Comparison of ENCODE assay signal across 8 mouse cellular contexts in the genomic region with DNA sequence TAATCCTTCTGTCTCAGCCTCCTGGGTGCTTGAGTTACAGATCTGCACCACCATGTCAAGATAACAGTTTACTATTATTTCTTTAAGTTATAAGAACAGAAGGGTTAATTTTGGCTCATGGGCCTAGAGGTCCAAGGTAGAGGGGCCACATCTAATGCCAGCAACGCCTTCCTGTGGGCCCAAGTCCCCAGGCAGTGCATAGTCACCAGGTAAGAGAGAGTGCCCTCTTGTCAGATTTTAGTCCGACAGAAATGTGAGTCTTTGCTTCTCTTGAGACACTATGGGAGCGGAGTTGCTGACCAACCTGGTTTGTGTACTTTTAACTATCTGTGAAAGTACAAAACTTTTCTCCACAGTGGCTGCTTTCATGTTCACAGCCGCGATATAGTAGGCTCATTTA. TPM values are rescaled to one million over a fixed set of nuclear protein-coding genes. Genes with fewer than 3 reads are reported as not detected.
DNase-seq lines count a peak whose midpoint lies in the region; ATAC-seq lines count a peak whose summit lies in the region.

No protein-coding gene starts in this region.

- ATAC-seq in lung, embryonic 15.5 days (ENCODE audit: borderline replicate concordance, extremely low read depth, low FRiP score, low TSS enrichment), result no peak; the same call in 1 of the 2 replicates
- ATAC-seq in neural tube, embryonic 14.5 days (ENCODE audit: low read depth), result no peak

- H3K36me3 ChIP-seq in lung, embryonic 15.5 days, result 0 out of 2 replicates have a peak, but pooled peaks cover under 1% of the 10 kb centered on the region
- no peaks in the 10 kb centered on the region for H3K36me3 ChIP-seq in limb, embryonic 10.5 days
- no peaks in the 10 kb centered on the region for H3K36me3 ChIP-seq in neural tube, embryonic 14.5 days (ENCODE audit: control insufficient read depth, insufficient read depth, low read length)

- peak overlapping the region; percentile 18; the same call in 1 of the 2 replicates for H3K4me3 ChIP-seq in lung, embryonic 15.5 days
- H3K4me3 ChIP-seq in limb, embryonic 10.5 days, result peak overlapping the region; percentile 80
- no peak overlapping the region for H3K4me3 ChIP-seq in neural tube, embryonic 14.5 days (ENCODE audit: low read depth, low read length)

- H3K9ac ChIP-seq in lung, embryonic 15.5 days, result no peak overlapping the region
- H3K9ac ChIP-seq in neural tube, embryonic 14.5 days (replicated peaks; ENCODE audit: low read depth, low read length), result no peak overlapping the region

- H3K4me2 ChIP-seq in lung, embryonic 15.5 days, result peak overlapping the region; percentile 92
- H3K4me2 ChIP-seq in neural tube, embryonic 14.5 days (ENCODE audit: low read depth, low read length), result peak overlapping the region; percentile 98

- H3K9me3 ChIP-seq in lung, embryonic 15.5 days, result no peaks in the 10 kb centered on the region
- no peaks in the 10 kb centered on the region for H3K9me3 ChIP-seq in limb, embryonic 10.5 days (replicated peaks)
- H3K9me3 ChIP-seq in neural tube, embryonic 14.5 days (ENCODE audit: control insufficient read depth, low read length), result no peaks in the 10 kb centered on the region

- WGBS in lung, embryonic 15.5 days, result 23% methylated on average over 5 of the region's 5 CpGs
- WGBS in limb, embryonic 10.5 days, result 38% methylated on average over 5 of the region's 5 CpGs
- 43% methylated on average over 5 of the region's 5 CpGs for WGBS in neural tube, embryonic 14.5 days

- peaks cover 47% of the 10 kb centered on the region for H3K4me1 ChIP-seq in lung, embryonic 15.5 days
- H3K4me1 ChIP-seq in limb, embryonic 10.5 days, result peaks cover 28% of the 10 kb centered on the region
- peaks cover 6% of the 10 kb centered on the region for H3K4me1 ChIP-seq in neural tube, embryonic 14.5 days (ENCODE audit: control insufficient read depth, insufficient read depth, low read length)

- H3K27ac ChIP-seq in lung, embryonic 15.5 days, result peak overlapping the region; percentile 81
- H3K27ac ChIP-seq in limb, embryonic 10.5 days, result peak overlapping the region; percentile 61; the same call in 1 of the 2 replicates
- no peak overlapping the region for H3K27ac ChIP-seq in neural tube, embryonic 14.5 days (ENCODE audit: low read depth, low read length)

- H3K27me3 ChIP-seq in lung, embryonic 15.5 days, result no peaks in the 10 kb centered on the region
- peaks cover 21% of the 10 kb centered on the region for H3K27me3 ChIP-seq in limb, embryonic 10.5 days (ENCODE audit: low read depth, poor library complexity, severe bottlenecking)
- H3K27me3 ChIP-seq in neural tube, embryonic 14.5 days (ENCODE audit: control insufficient read depth, insufficient read depth, low read length), result no peaks in the 10 kb centered on the region

- DNase-seq in cerebellum, adult 11 months, result peak; percentile 6
- DNase-seq in cerebellum, postnatal 14 days, result no peak
- DNase-seq in lung, postnatal 4 days, result no peak
- no peak for DNase-seq in limb, embryonic 10.5 days (ENCODE audit: low spot score)
- DNase-seq in thymus, postnatal 4 days, result no peak
- no peak for DNase-seq in ovary, postnatal 14 days (ENCODE audit: low spot score)

RNA-seq across cellular contexts. Expression of gene Fam210b, which starts 0.7 kb away (rescaled TPM):
- 36.5 and 39.6 TPM in 2 replicates for polyA plus RNA-seq in lung, embryonic 15.5 days (2015; fragmentation: Nextera tagmentation; extraction: Ambion mirVana)
- polyA plus RNA-seq in limb, embryonic 10.5 days (2016; fragmentation: Nextera tagmentation; extraction: Ambion mirVana), result 10.7 and 13.7 TPM in 2 replicates
- polyA plus RNA-seq in neural tube, embryonic 14.5 days (2014; fragmentation: Nextera tagmentation; extraction: Ambion mirVana), result 15.2 and 23.5 TPM in 2 replicates

RNA-seq across cellular contexts. Expression of gene Aurka, which starts 25.7 kb away (rescaled TPM):
- 130 and 138 TPM in 2 replicates for polyA plus RNA-seq in lung, embryonic 15.5 days (2015; fragmentation: Nextera tagmentation; extraction: Ambion mirVana)
- 223 and 238 TPM in 2 replicates for polyA plus RNA-seq in limb, embryonic 10.5 days (2016; fragmentation: Nextera tagmentation; extraction: Ambion mirVana)
- polyA plus RNA-seq in neural tube, embryonic 14.5 days (2014; fragmentation: Nextera tagmentation; extraction: Ambion mirVana), result 8.4 and 11.9 TPM in 2 replicates

RNA-seq across cellular contexts. Expression of gene Cstf1, which starts 25.8 kb away (rescaled TPM):
- polyA plus RNA-seq in lung, embryonic 15.5 days (2015; fragmentation: Nextera tagmentation; extraction: Ambion mirVana), result 43.2 and 43.4 TPM in 2 replicates
- polyA plus RNA-seq in limb, embryonic 10.5 days (2016; fragmentation: Nextera tagmentation; extraction: Ambion mirVana), result 59.7 and 61.5 TPM in 2 replicates
- polyA plus RNA-seq in neural tube, embryonic 14.5 days (2014; fragmentation: Nextera tagmentation; extraction: Ambion mirVana), result 24.5 and 28.6 TPM in 2 replicates

RNA-seq across cellular contexts. Expression of gene Cass4, which starts 48.9 kb away (rescaled TPM):
- polyA plus RNA-seq in lung, embryonic 15.5 days (2015; fragmentation: Nextera tagmentation; extraction: Ambion mirVana), result 5.5 and 6.7 TPM in 2 replicates
- polyA plus RNA-seq in limb, embryonic 10.5 days (2016; fragmentation: Nextera tagmentation; extraction: Ambion mirVana), result 0.11 and 0.39 TPM in 2 replicates
- polyA plus RNA-seq in neural tube, embryonic 14.5 days (2014; fragmentation: Nextera tagmentation; extraction: Ambion mirVana), result 0.16 and 0.36 TPM in 2 replicates

Comparison
In these comparisons a context has a peak if more than half of its experiments do, and no peak if none do; other contexts are left out.
1. RNA of gene Aurka, which starts 25.7 kb away (polyA plus RNA-seq): 223 to 238 TPM in limb, embryonic 10.5 days and 130 to 138 TPM in lung, embryonic 15.5 days; 8.4 to 11.9 TPM in neural tube, embryonic 14.5 days; every median in the first group is over 10 times any median in the second.